Mouse (Mus musculus) kidney, adult 2 months (tissue): ENCODE data around the gene Nhs. TPM values are rescaled to one million over a fixed set of nuclear protein-coding genes. Genes with fewer than 3 reads are reported as not detected.

ENCODE experiments used
- DNase-seq: peaks from one replicate; pipeline ENCODE4 v3.0.0; 2021
- H3K27ac ChIP-seq: fragments of 200-500 bp; 2 replicates; pipeline ENCODE4 v1.5.1; 2012; ENCODE audit warnings: low read depth, low read length, control low read depth, inconsistent platforms; ENCODE audit not compliant: insufficient read depth
- H3K27me3 ChIP-seq: fragments of 200-500 bp; replicated peaks from 2 replicates; pipeline ENCODE4 v1.6.1; 2012; ENCODE audit warnings: mild to moderate bottlenecking, moderate library complexity, low read length, inconsistent platforms; ENCODE audit not compliant: control insufficient read depth, insufficient read depth
- H3K36me3 ChIP-seq: fragments of 200-500 bp; 2 replicates; pipeline ENCODE4 v1.6.1; 2012; ENCODE audit warnings: mild to moderate bottlenecking, moderate library complexity, low read length, inconsistent platforms; ENCODE audit not compliant: control insufficient read depth, insufficient read depth
- H3K4me1 ChIP-seq: fragments of 200-500 bp; 2 replicates; pipeline ENCODE4 v1.6.1; 2011; ENCODE audit warnings: low read length; ENCODE audit not compliant: control insufficient read depth, insufficient read depth
- H3K4me3 ChIP-seq: fragments of 200-500 bp; 2 replicates; pipeline ENCODE4 v1.5.1; 2011; ENCODE audit warnings: mild to moderate bottlenecking, low read depth, low read length, control low read depth; ENCODE audit not compliant: insufficient read depth
- CTCF ChIP-seq: fragments of 200-500 bp; conservative IDR thresholded peaks from 2 replicates; pipeline ENCODE4 v1.5.1; 2011; ENCODE audit warnings: low read depth, mild to moderate bottlenecking, control low read depth, low read length, moderate library complexity, mixed read lengths; ENCODE audit not compliant: insufficient read depth, insufficient read length
- POLR2A ChIP-seq: fragments of 200-500 bp; IDR thresholded peaks from one replicate; pipeline ENCODE4 v1.6.1; 2011; ENCODE audit warnings: low read depth, low read length, control low read depth
- WGBS: fragments of 180-500 bp; shearing (Covaris S2); methylation state at CpG from one replicate; pipeline ENCODE4 v1.1.7; 2018; 5-methylcytosine and 5-hydroxymethylcytosine counted together
- polyA plus RNA-seq: library from polyadenylated mRNA; depleted of rRNA; stranded (reverse); fragments of >200 nt; gene quantifications from 2 replicates; pipeline ENCODE4 v1.2.3, GENCODE M21; 2012

Nhs gene
- polyA plus RNA-seq, 1 experiment, result 3.7 TPM

DNA sequence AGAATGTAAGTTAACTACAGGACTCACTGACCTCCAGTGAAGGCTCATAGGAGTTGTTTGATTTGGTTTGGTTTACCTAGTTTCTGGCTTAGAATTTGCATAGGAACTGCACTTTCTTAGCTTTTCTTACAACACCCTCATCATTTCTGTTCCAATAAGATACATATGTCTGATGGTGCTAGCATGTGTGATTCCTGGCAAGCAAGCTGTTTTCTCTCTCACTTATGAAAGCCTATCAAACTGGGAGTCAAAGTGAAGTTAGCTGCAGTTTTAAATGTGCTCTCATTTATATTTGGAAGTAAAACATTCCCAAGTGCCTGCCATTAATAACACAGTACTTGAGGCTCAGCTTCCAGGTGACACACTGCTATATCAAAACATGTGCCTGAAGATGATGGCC lies 207.2 kb downstream of the Nhs start:
- DNase-seq, result no peak
- Histone ChIP-seq H3K27ac (no peak overlapping the region), H3K4me1 (no peaks in the 10 kb centered on the region), H3K27me3 (no peaks in the 10 kb centered on the region), H3K4me3 (no peak overlapping the region), H3K36me3 (no peaks in the 10 kb centered on the region)
- TF ChIP-seq POLR2A (no peak), CTCF (no peak)

GRCm38 (mm10) chrX:161943098-161943680 lies 216.3 kb downstream of the Nhs start:
- Histone ChIP-seq H3K4me3 (no peak overlapping the region), H3K4me1 (peaks cover 6% of the 10 kb centered on the region; the same call in 1 of the 2 replicates), H3K27ac (no peak overlapping the region), H3K36me3 (no peaks in the 10 kb centered on the region), H3K27me3 (no peaks in the 10 kb centered on the region)
- DNase-seq, result no peak
- WGBS, result 56% methylated on average over 4 of the region's 4 CpGs
- TF ChIP-seq POLR2A (no peak), CTCF (no peak)

DNA sequence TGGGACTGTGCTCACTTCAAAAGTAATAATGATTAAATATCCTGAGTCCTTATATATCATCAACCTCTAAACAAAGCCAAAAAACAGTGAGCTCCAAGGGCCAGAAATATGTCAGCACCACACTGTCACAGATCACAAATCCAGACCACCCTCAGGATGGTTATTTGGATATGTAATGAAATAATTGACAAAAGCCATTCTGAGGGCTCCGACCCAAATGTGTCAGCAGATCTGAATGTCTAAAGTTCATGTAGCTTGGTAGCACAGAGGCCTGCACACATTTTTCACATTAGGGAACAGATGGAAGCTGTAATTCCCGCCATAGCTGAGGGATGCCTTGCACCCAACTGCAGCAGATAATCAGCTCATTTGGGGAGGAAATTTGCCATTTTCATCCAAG lies 218.8 kb downstream of the Nhs start:
- Histone ChIP-seq H3K4me3 (no peak overlapping the region), H3K36me3 (no peaks in the 10 kb centered on the region), H3K27ac (no peak overlapping the region), H3K4me1 (peaks cover 6% of the 10 kb centered on the region; the same call in 1 of the 2 replicates), H3K27me3 (no peaks in the 10 kb centered on the region)
- 44% methylated on average over 2 of the region's 2 CpGs for WGBS
- no peak for TF ChIP-seq POLR2A
- no peak for TF ChIP-seq CTCF
- DNase-seq, result peak; percentile 42

GRCm38 (mm10) chrX:161926683-161927053 lies 232.9 kb downstream of the Nhs start:
- TF ChIP-seq POLR2A, result no peak
- TF ChIP-seq CTCF, result no peak

GRCm38 (mm10) chrX:161925973-161926682 lies 233.4 kb downstream of the Nhs start:
- peak; percentile 29 for DNase-seq

More at GRCm38 (mm10) chrX:161926683-161927053, 232.9 kb downstream of the Nhs start:
- H3K36me3 ChIP-seq, result no peaks in the 10 kb centered on the region
- no peaks in the 10 kb centered on the region for H3K27me3 ChIP-seq
- no peak for DNase-seq
- no peak overlapping the region for H3K27ac ChIP-seq
- no peaks in the 10 kb centered on the region for H3K4me1 ChIP-seq
- no peak overlapping the region for H3K4me3 ChIP-seq

DNA sequence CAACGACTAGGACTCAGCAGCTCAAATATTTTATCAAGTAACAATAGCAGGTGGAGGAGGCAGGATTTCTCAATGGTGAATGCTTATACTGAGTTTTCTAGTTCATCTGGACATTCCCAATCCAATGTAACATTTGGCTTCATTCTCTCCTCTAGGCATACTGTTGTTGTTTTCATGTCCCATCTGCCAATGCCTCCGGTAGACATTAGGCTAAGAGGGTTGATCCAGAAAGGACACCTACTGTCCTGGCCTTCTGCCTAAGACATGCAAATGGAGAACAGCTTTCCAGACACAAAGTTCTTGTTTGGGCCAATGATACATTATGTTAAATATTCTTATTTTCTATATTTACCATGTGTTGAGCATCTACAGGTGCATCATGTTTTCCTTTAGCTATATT lies 236.9 kb downstream of the Nhs start:
- Histone ChIP-seq H3K4me1 (no peaks in the 10 kb centered on the region), H3K36me3 (no peaks in the 10 kb centered on the region), H3K4me3 (no peak overlapping the region), H3K27me3 (no peaks in the 10 kb centered on the region), H3K27ac (no peak overlapping the region)
- TF ChIP-seq CTCF, result no peak
- TF ChIP-seq POLR2A, result no peak
- 73% methylated on average over 2 of the region's 2 CpGs for WGBS
- DNase-seq, result no peak

More at GRCm38 (mm10) chrX:161925973-161926682, 233.4 kb downstream of the Nhs start:
- no peak for TF ChIP-seq CTCF
- TF ChIP-seq POLR2A, result no peak
- Histone ChIP-seq H3K27ac (no peak overlapping the region), H3K27me3 (no peaks in the 10 kb centered on the region), H3K4me3 (no peak overlapping the region), H3K36me3 (no peaks in the 10 kb centered on the region), H3K4me1 (no peaks in the 10 kb centered on the region)
- WGBS, result 25% methylated on average over 6 of the region's 6 CpGs

DNA sequence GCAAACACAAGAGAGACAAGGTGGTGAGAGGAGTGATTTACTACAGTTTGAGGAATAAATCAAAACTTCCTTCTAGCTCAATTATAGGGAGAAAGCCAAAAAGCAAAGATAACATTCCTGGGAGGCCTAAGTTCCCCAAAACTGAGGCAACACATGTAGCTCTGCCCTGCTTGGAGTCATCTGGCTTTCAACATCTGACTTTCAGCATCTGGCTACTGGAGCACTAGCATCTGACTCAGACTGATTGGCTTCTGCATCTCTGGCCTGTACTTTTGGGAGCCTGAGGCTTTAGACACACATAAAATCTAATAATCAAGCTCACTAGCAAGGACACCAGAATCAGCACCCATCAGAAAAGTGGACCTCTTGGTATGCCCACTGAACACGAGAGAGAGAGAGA lies 237.9 kb downstream of the Nhs start:
- Histone ChIP-seq H3K4me3 (no peak overlapping the region), H3K36me3 (no peaks in the 10 kb centered on the region), H3K27me3 (no peaks in the 10 kb centered on the region), H3K27ac (no peak overlapping the region), H3K4me1 (no peaks in the 10 kb centered on the region)
- no peak for DNase-seq
- WGBS, result 67% methylated on average over 1 of the region's 1 CpGs
- TF ChIP-seq CTCF (no peak), POLR2A (no peak)

GRCm38 (mm10) chrX:161909963-161910362 lies 249.6 kb downstream of the Nhs start:
- Histone ChIP-seq H3K36me3 (no peaks in the 10 kb centered on the region), H3K27ac (no peak overlapping the region), H3K4me1 (peaks cover 5% of the 10 kb centered on the region; the same call in 1 of the 2 replicates), H3K27me3 (no peaks in the 10 kb centered on the region), H3K4me3 (no peak overlapping the region)
- peak; percentile 52 for DNase-seq
- 43% methylated on average over 4 of the region's 4 CpGs for WGBS
- TF ChIP-seq POLR2A (no peak), CTCF (no peak)
